Mouse (Mus musculus) heart, adult 2 months (tissue): ENCODE measurements around the gene Gmeb1. TPM values are rescaled to one million over a fixed set of nuclear protein-coding genes. Genes with fewer than 3 reads are reported as not detected.

Experiments
- DNase-seq, 2 experiments: peaks; one replicate each; pipeline ENCODE4 v3.0.0; 2021
- H3K27ac ChIP-seq: fragments of 200-600 bp; 2 replicates; pipeline ENCODE4 v1.8.1; 2022
- H3K27me3 ChIP-seq: fragments of 200-500 bp; 2 replicates; pipeline ENCODE4 v1.6.1; 2012; ENCODE audit warnings: mild to moderate bottlenecking, low read length, inconsistent platforms, mixed read lengths; ENCODE audit not compliant: control insufficient read depth, insufficient read depth
- H3K36me3 ChIP-seq: fragments of 200-500 bp; 2 replicates; pipeline ENCODE4 v1.6.1; 2012; ENCODE audit warnings: low read length, inconsistent platforms; ENCODE audit not compliant: control insufficient read depth, insufficient read depth
- H3K4me1 ChIP-seq: fragments of 200-500 bp; 2 replicates; pipeline ENCODE4 v1.6.1; 2011; ENCODE audit warnings: low read length; ENCODE audit not compliant: control insufficient read depth, insufficient read depth
- H3K4me3 ChIP-seq: fragments of 200-600 bp; 2 replicates; pipeline ENCODE4 v1.8.1; 2022
- H3K79me2 ChIP-seq: fragments of 200-500 bp; replicated peaks from 2 replicates; pipeline ENCODE4 v1.6.1; 2012; ENCODE audit warnings: mild to moderate bottlenecking, inconsistent platforms, low read length, moderate library complexity, mixed read lengths; ENCODE audit not compliant: control insufficient read depth, insufficient read depth
- H3K9ac ChIP-seq: fragments of 200-500 bp; 2 replicates; pipeline ENCODE4 v1.6.1; 2012; ENCODE audit warnings: low read depth, mild to moderate bottlenecking, control low read depth, inconsistent platforms, low read length, mixed read lengths
- CTCF ChIP-seq: fragments of 200-600 bp; IDR thresholded peaks from 2 replicates; pipeline ENCODE4 v1.8.1; 2022; ENCODE audit warnings: antibody characterized with exemption, mild to moderate bottlenecking, moderate library complexity
- EP300 ChIP-seq: fragments of 200-500 bp; IDR thresholded peaks from 2 replicates; pipeline ENCODE4 v1.6.1; 2011; ENCODE audit warnings: low read depth, low read length, control low read depth; ENCODE audit not compliant: insufficient read depth
- POLR2A ChIP-seq: fragments of 200-500 bp; IDR thresholded peaks from 2 replicates; pipeline ENCODE4 v1.6.1; 2011; ENCODE audit warnings: mild to moderate bottlenecking, low read depth, low read length, control low read depth; ENCODE audit not compliant: insufficient read depth
- WGBS: fragments of 180-500 bp; shearing (Covaris S2); methylation state at CpG from one replicate; pipeline ENCODE4 v1.1.7; 2018; 5-methylcytosine and 5-hydroxymethylcytosine counted together
- intact Hi-C: fragments of 180-260 bp; cut with DNase I; formaldehyde crosslinking; loops from one replicate; pipeline ENCODE4 v1.15.1; 2025
- microRNA-seq, 2 experiments: library from miRNA; unstranded; fragments of <30 nt; microRNA quantifications; one replicate each; pipeline ENCODE4 v1.2.0; 2021
- polyA plus RNA-seq: library from polyadenylated mRNA; depleted of rRNA; stranded (reverse); fragments of >200 nt; gene quantifications from 2 replicates; pipeline ENCODE4 v1.2.3, GENCODE M21; 2012; rRNA removed
- total RNA-seq, 2 experiments: library from RNA; stranded (reverse); gene quantifications; 2 replicates each; pipeline ENCODE4 v1.2.3; 2021

The Gmeb1 gene
- total and polyA plus RNA-seq, 3 experiments = 7.7 to 10.0 (median 8.5) TPM

DNA sequence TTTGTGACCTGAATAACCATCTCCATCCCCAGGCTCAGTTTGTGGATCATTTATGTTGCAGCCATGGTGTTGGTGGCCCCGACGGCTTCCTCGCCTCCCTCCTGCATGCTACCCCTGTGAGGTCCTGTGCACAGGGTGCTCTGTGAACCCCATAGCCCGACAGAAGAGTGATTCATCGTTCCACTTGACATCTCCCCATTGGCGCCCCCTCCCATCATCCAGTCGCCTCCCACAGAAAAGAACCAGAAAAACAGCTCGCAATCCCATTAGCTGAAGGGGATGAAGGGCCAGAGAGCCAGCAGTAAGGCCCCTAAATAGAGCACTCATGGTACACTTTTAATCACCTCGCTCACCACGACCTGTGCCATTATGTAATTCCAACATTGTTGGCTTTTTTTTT is 84.9 kb downstream of the Gmeb1 start:
- WGBS = 54% methylated on average over 10 of the region's 10 CpGs
- DNase-seq = no peak
- H3K4me1 ChIP-seq = no peaks in the 10 kb centered on the region; the same call in 1 of the 2 replicates
- no peaks in the 10 kb centered on the region for H3K79me2 ChIP-seq
- H3K27me3 ChIP-seq = no peaks in the 10 kb centered on the region
- intact Hi-C loops = loop anchor here (5.0 kb wide), 1 partner anchor 314 kb away; no protein-coding TSS in a partner anchor
- TF ChIP-seq EP300 (no peak), POLR2A (no peak), CTCF (no peak)
- no peak overlapping the region for H3K9ac ChIP-seq
- H3K4me3 ChIP-seq = no peak overlapping the region
- H3K27ac ChIP-seq = no peak overlapping the region
- H3K36me3 ChIP-seq = no peaks in the 10 kb centered on the region

Small RNA genes lying within 50 kb of the gene (microRNA-seq; reads per million reads assigned to microRNA genes)
- gene Gm22033 = 0 reads per million in 2 experiments

Other genes starting within 250 kb of the Gmeb1 start
- under 1 TPM; 0.11 to 0.13 TPM for gene Gm10300, start 186.9 kb downstream of the Gmeb1 start, total RNA-seq
- gene Gm10300, start 186.9 kb downstream of the Gmeb1 start, polyA plus RNA-seq = 0.08 and 0.12 TPM in 2 replicates
- 100 to 1,000 TPM; 128 to 256 TPM for gene Epb41, start 186.3 kb downstream of the Gmeb1 start, total RNA-seq
- 58.7 and 62.5 TPM in 2 replicates for gene Epb41, start 186.3 kb downstream of the Gmeb1 start, polyA plus RNA-seq
- gene Oprd1, start 117.1 kb downstream of the Gmeb1 start, total RNA-seq = under 1 TPM; 0.20 to 0.21 TPM
- gene Oprd1, start 117.1 kb downstream of the Gmeb1 start, polyA plus RNA-seq = 0.43 and 0.64 TPM in 2 replicates
- gene Ythdf2, start 49.3 kb downstream of the Gmeb1 start, total RNA-seq = 10 to 100 TPM; 26.8 to 27.5 TPM
- gene Ythdf2, start 49.3 kb downstream of the Gmeb1 start, polyA plus RNA-seq = 9.7 and 17.7 TPM in 2 replicates
- 10 to 100 TPM; 29.8 to 34.6 TPM for gene Taf12, start 12.8 kb upstream of the Gmeb1 start, total RNA-seq
- 16.1 and 25.1 TPM in 2 replicates for gene Taf12, start 12.8 kb upstream of the Gmeb1 start, polyA plus RNA-seq
- gene Rab42, start 41.8 kb upstream of the Gmeb1 start, total RNA-seq = 1 to 10 TPM in 1 of 2 experiments, under 1 TPM in 1; 0.73 to 1.1 TPM
- gene Rab42, start 41.8 kb upstream of the Gmeb1 start, polyA plus RNA-seq = 3.8 and 4.2 TPM in 2 replicates
- 10 to 100 TPM; 21.3 to 24.6 TPM for gene Trnau1ap, start 67.9 kb upstream of the Gmeb1 start, total RNA-seq
- gene Trnau1ap, start 67.9 kb upstream of the Gmeb1 start, polyA plus RNA-seq = 14.8 and 14.9 TPM in 2 replicates
- 1 to 10 TPM; 6.6 to 7.5 TPM for gene Rcc1, start 92.0 kb upstream of the Gmeb1 start, total RNA-seq
- gene Rcc1, start 92.0 kb upstream of the Gmeb1 start, polyA plus RNA-seq = 5.1 and 5.2 TPM in 2 replicates
- 10 to 100 TPM; 22.3 to 22.4 TPM for gene Phactr4, start 160.9 kb upstream of the Gmeb1 start, total RNA-seq
- gene Phactr4, start 160.9 kb upstream of the Gmeb1 start, polyA plus RNA-seq = 8.7 and 10.1 TPM in 2 replicates
- gene Med18, start 202.3 kb upstream of the Gmeb1 start, total RNA-seq = 1 to 10 TPM; 3.5 to 4.5 TPM
- gene Med18, start 202.3 kb upstream of the Gmeb1 start, polyA plus RNA-seq = 2.1 and 2.2 TPM in 2 replicates
- 1 to 10 TPM; 2.5 to 3.3 TPM for gene Sesn2, start 248.9 kb upstream of the Gmeb1 start, total RNA-seq
- 3.4 and 4.3 TPM in 2 replicates for gene Sesn2, start 248.9 kb upstream of the Gmeb1 start, polyA plus RNA-seq